Mouse (Mus musculus): ENCODE results near the gene Rnf212b. TPM values are rescaled to one million over a fixed set of nuclear protein-coding genes. Genes with fewer than 3 reads are reported as not detected.

The Rnf212b gene
- polyA plus RNA-seq, 1 experiment: not detected

- no peak for DNase-seq (ENCODE audit: low read depth)
Measured at GRCm38 (mm10) chr14:54874165-54874564, 60.2 kb downstream of the Rnf212b start.

- no peak for DNase-seq (ENCODE audit: low read depth)
Measured at GRCm38 (mm10) chr14:54875844-54876538, 62.0 kb downstream of the Rnf212b start.

- DNase-seq (ENCODE audit: low read depth): no peak
Measured at GRCm38 (mm10) chr14:54876539-54877047, 62.7 kb downstream of the Rnf212b start.

- DNase-seq (ENCODE audit: low read depth): no peak
Measured at GRCm38 (mm10) chr14:54877048-54877715, 63.2 kb downstream of the Rnf212b start, which contains the start of gene Ppp1r3e. TSS of gene Ppp1r3e (minus strand) at chr14:54877550.

- no peak for DNase-seq (ENCODE audit: low read depth)
Measured at GRCm38 (mm10) chr14:54883154-54884021, 69.4 kb downstream of the Rnf212b start, which contains the start of the genes Bcl2l2 and Gm20521. TSS of gene Bcl2l2 (plus strand) at chr14:54883377. TSS of gene Gm20521 (plus strand) at chr14:54883441.

- DNase-seq (ENCODE audit: low read depth): no peak
Measured at GRCm38 (mm10) chr14:54884022-54884712, 70.2 kb downstream of the Rnf212b start.

GRCm38 (mm10) chr14:54885309-54885708 is 71.4 kb downstream of the Rnf212b start:
- DNase-seq (ENCODE audit: low read depth): no peak

- DNase-seq (ENCODE audit: low read depth): no peak
Measured at GRCm38 (mm10) chr14:54892200-54892599, 78.3 kb downstream of the Rnf212b start, which contains the start of gene Pabpn1. TSS of gene Pabpn1 (plus strand) at chr14:54892500.

- DNase-seq (ENCODE audit: low read depth): peak; percentile 98
Measured at GRCm38 (mm10) chr14:54893651-54894181, 79.8 kb downstream of the Rnf212b start.

GRCm38 (mm10) chr14:54894296-54895151 is 80.6 kb downstream of the Rnf212b start:
- no peak for DNase-seq (ENCODE audit: low read depth)

GRCm38 (mm10) chr14:54897445-54897844 is 83.5 kb downstream of the Rnf212b start:
- no peak for DNase-seq (ENCODE audit: low read depth)

- no peak for DNase-seq (ENCODE audit: low read depth)
Measured at GRCm38 (mm10) chr14:54900383-54900782, 86.4 kb downstream of the Rnf212b start.

- DNase-seq (ENCODE audit: low read depth): no peak
Measured at GRCm38 (mm10) chr14:54903641-54904040, 89.7 kb downstream of the Rnf212b start.

Other genes with a start within 250 kb of the Rnf212b start
- 31.5 and 32.2 TPM in 2 replicates for gene Ajuba, start 236.6 kb upstream of the Rnf212b start, polyA plus RNA-seq (2012; rRNA removed)
- gene 4931414P19Rik, start 208.1 kb upstream of the Rnf212b start, polyA plus RNA-seq (2012; rRNA removed): 10.9 and 14.6 TPM in 2 replicates
- 214 and 260 TPM in 2 replicates for gene Psmb5, start 196.1 kb upstream of the Rnf212b start, polyA plus RNA-seq (2012; rRNA removed)
- gene Psmb11, start 192.7 kb upstream of the Rnf212b start, polyA plus RNA-seq (2012; rRNA removed): not detected in 2 replicates
- not detected in 2 replicates for gene Gm17606, start 173.2 kb upstream of the Rnf212b start, polyA plus RNA-seq (2012; rRNA removed)
- gene Cdh24, start 172.8 kb upstream of the Rnf212b start, polyA plus RNA-seq (2012; rRNA removed): 3.8 and 5.4 TPM in 2 replicates
- gene 1700123O20Rik, start 127.9 kb upstream of the Rnf212b start, polyA plus RNA-seq (2012; rRNA removed): 57.6 and 61.5 TPM in 2 replicates
- 94.9 and 98.3 TPM in 2 replicates for gene Acin1, start 127.2 kb upstream of the Rnf212b start, polyA plus RNA-seq (2012; rRNA removed)
- 0.08 and 0.16 TPM in 2 replicates for gene Gm29776, start 115.3 kb upstream of the Rnf212b start, polyA plus RNA-seq (2012; rRNA removed)
- gene Cebpe, start 102.0 kb upstream of the Rnf212b start, polyA plus RNA-seq (2012; rRNA removed): 0.48 and 0.63 TPM in 2 replicates
- gene Slc7a8, start 32.2 kb upstream of the Rnf212b start, polyA plus RNA-seq (2012; rRNA removed): 41.8 and 54.3 TPM in 2 replicates
- 9.1 and 10.1 TPM in 2 replicates for gene Homez, start 56.8 kb downstream of the Rnf212b start, polyA plus RNA-seq (2012; rRNA removed)
- 26.7 and 30.8 TPM in 2 replicates for gene Ppp1r3e, start 63.4 kb downstream of the Rnf212b start, polyA plus RNA-seq (2012; rRNA removed)
- 76.2 and 83.0 TPM in 2 replicates for gene Bcl2l2, start 69.2 kb downstream of the Rnf212b start, polyA plus RNA-seq (2012; rRNA removed)
- 1.4 and 4.1 TPM in 2 replicates for gene Gm20521, start 69.3 kb downstream of the Rnf212b start, polyA plus RNA-seq (2012; rRNA removed)
- gene Pabpn1, start 78.4 kb downstream of the Rnf212b start, polyA plus RNA-seq (2012; rRNA removed): 185 and 205 TPM in 2 replicates
- 63.8 and 66.2 TPM in 2 replicates for gene Slc22a17, start 99.0 kb downstream of the Rnf212b start, polyA plus RNA-seq (2012; rRNA removed)
- 12.1 and 13.9 TPM in 2 replicates for gene Efs, start 112.0 kb downstream of the Rnf212b start, polyA plus RNA-seq (2012; rRNA removed)
- gene Il25, start 118.6 kb downstream of the Rnf212b start, polyA plus RNA-seq (2012; rRNA removed): 0.11 TPM in 1 of 2 replicates, not detected in the other
- gene Cmtm5, start 122.1 kb downstream of the Rnf212b start, polyA plus RNA-seq (2012; rRNA removed): 0.63 and 0.74 TPM in 2 replicates
- 0.03 TPM in 1 of 2 replicates, not detected in the other for gene Myh6, start 152.8 kb downstream of the Rnf212b start, polyA plus RNA-seq (2012; rRNA removed)
- gene Gm17428, start 162.8 kb downstream of the Rnf212b start, polyA plus RNA-seq (2012; rRNA removed): not detected in 2 replicates
- 0.18 and 0.54 TPM in 2 replicates for gene Myh7, start 180.5 kb downstream of the Rnf212b start, polyA plus RNA-seq (2012; rRNA removed)
- 12.1 and 14.6 TPM in 2 replicates for gene Ngdn, start 201.3 kb downstream of the Rnf212b start, polyA plus RNA-seq (2012; rRNA removed)

All from gonadal fat pad, adult 2 months (tissue).